Mouse (Mus musculus) thymus, postnatal 0 days (tissue): ENCODE results near the gene Cd22. TPM values are rescaled to one million over a fixed set of nuclear protein-coding genes. Genes with fewer than 3 reads are reported as not detected.

Experiments used
- DNase-seq: peaks from one replicate; pipeline ENCODE4 v3.0.0-alpha.2; 2015; ENCODE audit warnings: low spot score
- polyA plus RNA-seq: library from polyadenylated mRNA; unstranded; fragments of >200 nt; fragmentation: Nextera tagmentation; extraction: Ambion mirVana; gene quantifications from 2 replicates; pipeline ENCODE4 v1.2.1, GENCODE M21; 2015

The Cd22 gene
- polyA plus RNA-seq, 1 experiment from 2014 or later, result 0.40 TPM

- peak; percentile 58 for DNase-seq
These were observed 59.2 kb downstream of the Cd22 start for GRCm38 (mm10) chr7:30820854-30821445.

- DNase-seq, result no peak
These were observed 60.0 kb downstream of the Cd22 start for GRCm38 (mm10) chr7:30820131-30820530.

Other genes with a start within 250 kb of the Cd22 start
- not detected in 2 replicates for gene Etv2, start 244.5 kb downstream of the Cd22 start, polyA plus RNA-seq
- gene Rbm42, start 230.0 kb downstream of the Cd22 start, polyA plus RNA-seq, result 151 and 153 TPM in 2 replicates
- gene Haus5, start 215.3 kb downstream of the Cd22 start, polyA plus RNA-seq, result 50.2 and 51.0 TPM in 2 replicates
- gene Pmis2, start 208.7 kb downstream of the Cd22 start, polyA plus RNA-seq, result not detected in 2 replicates
- 0.81 and 1.2 TPM in 2 replicates for gene 2200002J24Rik, start 181.4 kb downstream of the Cd22 start, polyA plus RNA-seq
- gene Atp4a, start 168.1 kb downstream of the Cd22 start, polyA plus RNA-seq, result 1.4 and 1.5 TPM in 2 replicates
- 173 and 184 TPM in 2 replicates for gene Tmem147, start 150.8 kb downstream of the Cd22 start, polyA plus RNA-seq
- gene Gapdhs, start 136.7 kb downstream of the Cd22 start, polyA plus RNA-seq, result 0.43 TPM in 1 of 2 replicates, not detected in the other
- gene Sbsn, start 128.9 kb downstream of the Cd22 start, polyA plus RNA-seq, result 2.0 and 4.1 TPM in 2 replicates
- 10.7 and 12.7 TPM in 2 replicates for gene Dmkn, start 116.6 kb downstream of the Cd22 start, polyA plus RNA-seq
- gene Krtdap, start 92.4 kb downstream of the Cd22 start, polyA plus RNA-seq, result 36.0 and 39.0 TPM in 2 replicates
- gene Ffar2, start 56.6 kb downstream of the Cd22 start, polyA plus RNA-seq, result 0.95 and 1.5 TPM in 2 replicates
- 0.10 TPM in 1 of 2 replicates, not detected in the other for gene Ffar3, start 24.2 kb downstream of the Cd22 start, polyA plus RNA-seq
- not detected in 2 replicates for gene Ffar1, start 18.8 kb downstream of the Cd22 start, polyA plus RNA-seq
- gene Mag, start 34.5 kb upstream of the Cd22 start, polyA plus RNA-seq, result 0.42 and 0.46 TPM in 2 replicates
- gene Hamp2, start 44.3 kb upstream of the Cd22 start, polyA plus RNA-seq, result 2.1 TPM in 2 replicates
- 2.4 and 2.9 TPM in 2 replicates for gene Hamp, start 63.7 kb upstream of the Cd22 start, polyA plus RNA-seq
- gene Usf2, start 76.5 kb upstream of the Cd22 start, polyA plus RNA-seq, result 20.7 and 23.6 TPM in 2 replicates
- gene Lsr, start 93.1 kb upstream of the Cd22 start, polyA plus RNA-seq, result 12.7 and 13.8 TPM in 2 replicates
- gene Fam187b, start 93.4 kb upstream of the Cd22 start, polyA plus RNA-seq, result 1.3 and 1.6 TPM in 2 replicates
- gene Fxyd5, start 162.1 kb upstream of the Cd22 start, polyA plus RNA-seq, result 113 and 125 TPM in 2 replicates
- gene Fxyd7, start 171.1 kb upstream of the Cd22 start, polyA plus RNA-seq, result 0.35 and 0.48 TPM in 2 replicates
- 12.2 and 19.1 TPM in 2 replicates for gene Fxyd1, start 176.9 kb upstream of the Cd22 start, polyA plus RNA-seq
- 0.04 and 0.14 TPM in 2 replicates for gene Lgi4, start 179.0 kb upstream of the Cd22 start, polyA plus RNA-seq
- gene Fxyd3, start 196.4 kb upstream of the Cd22 start, polyA plus RNA-seq, result 78.3 and 79.5 TPM in 2 replicates
- gene Hpn, start 234.9 kb upstream of the Cd22 start, polyA plus RNA-seq, result 2.0 and 2.6 TPM in 2 replicates
- gene Scn1b, start 246.7 kb upstream of the Cd22 start, polyA plus RNA-seq, result 2.8 and 2.9 TPM in 2 replicates